Mouse (Mus musculus) E14TG2a.4 (cell line): ENCODE data around the gene Syne3.

ENCODE experiments used
- CTCF ChIP-seq: conservative IDR thresholded peaks from 2 replicates; pipeline ENCODE4 v1.5.1; 2014; ENCODE audit warnings: low read length
- NANOG ChIP-seq: IDR thresholded peaks from 2 replicates; pipeline ENCODE4 v1.6.1; 2014; ENCODE audit warnings: borderline replicate concordance, low read length, mixed read lengths
- POU5F1 ChIP-seq: IDR thresholded peaks from 2 replicates; pipeline ENCODE4 v1.6.1; 2014; ENCODE audit warnings: low read length, borderline replicate concordance

DNA sequence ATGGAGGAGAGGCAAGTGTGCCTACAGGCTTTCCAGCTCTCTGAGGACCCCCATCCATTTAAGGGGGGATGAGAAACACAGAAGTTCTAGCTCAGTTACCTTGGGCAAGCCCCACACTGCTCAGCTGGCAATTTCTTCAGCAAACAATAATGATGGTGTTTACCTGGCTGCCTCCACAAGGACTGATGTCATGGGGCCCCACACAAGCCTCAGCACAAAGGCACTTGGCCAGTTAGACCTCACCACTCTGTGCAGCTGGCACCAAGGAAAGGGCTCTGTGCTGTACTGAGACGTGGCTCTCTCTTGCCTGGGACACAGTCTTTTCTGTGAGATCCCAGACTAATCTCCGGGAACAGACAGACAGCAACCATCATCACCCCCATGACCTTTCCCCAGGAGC lies 127.5 kb downstream of the Syne3 start:
- TF ChIP-seq CTCF (no peak), NANOG (no peak), POU5F1 (no peak)
